Mouse (Mus musculus) regulatory T cell (primary cell): ENCODE data around the gene Tbx21.

Experiments used
- in situ Hi-C: fragments of 300-600 bp; cut with MboI, MseI; formaldehyde crosslinking; loops from one replicate; pipeline ENCODE4 v1.15.1; 2025; ENCODE audit warnings: high pct_unique_total_duplicates

The Tbx21 gene

DNA sequence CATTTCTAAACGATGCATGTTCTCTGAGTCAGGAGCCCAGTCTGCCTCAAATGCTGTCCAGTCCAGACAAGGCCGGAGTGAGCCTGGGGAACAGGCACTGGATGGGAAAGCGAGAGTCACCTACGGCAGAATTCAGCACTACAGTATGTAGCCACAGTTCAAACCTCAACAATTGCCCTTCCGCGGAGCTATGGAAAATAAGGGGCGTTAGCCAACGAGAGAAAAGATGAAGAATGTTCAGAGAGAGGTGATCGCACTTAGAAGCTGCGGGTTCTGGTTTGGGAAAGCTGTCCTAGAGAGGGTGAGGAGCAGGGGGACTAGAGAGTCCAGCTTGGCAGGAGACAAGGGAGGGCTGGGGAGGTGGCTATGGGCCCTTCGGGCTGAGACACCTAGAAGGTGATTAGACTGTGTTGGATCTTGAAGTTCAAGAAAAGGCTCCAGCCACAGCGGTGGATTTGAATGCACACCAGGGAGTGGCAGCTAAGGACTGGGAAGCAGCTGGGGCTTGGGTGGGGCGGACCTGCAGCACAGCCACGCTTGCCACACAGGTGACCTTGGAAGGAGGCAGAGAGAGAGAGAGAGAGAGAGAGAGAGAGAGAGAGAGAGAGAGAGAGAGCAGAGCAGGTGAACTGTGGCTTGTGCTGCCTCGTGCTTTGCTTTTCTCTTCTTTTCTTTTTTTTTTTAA lies 30.2 kb downstream of the Tbx21 start:
- in situ Hi-C loops, result no loop called here

DNA sequence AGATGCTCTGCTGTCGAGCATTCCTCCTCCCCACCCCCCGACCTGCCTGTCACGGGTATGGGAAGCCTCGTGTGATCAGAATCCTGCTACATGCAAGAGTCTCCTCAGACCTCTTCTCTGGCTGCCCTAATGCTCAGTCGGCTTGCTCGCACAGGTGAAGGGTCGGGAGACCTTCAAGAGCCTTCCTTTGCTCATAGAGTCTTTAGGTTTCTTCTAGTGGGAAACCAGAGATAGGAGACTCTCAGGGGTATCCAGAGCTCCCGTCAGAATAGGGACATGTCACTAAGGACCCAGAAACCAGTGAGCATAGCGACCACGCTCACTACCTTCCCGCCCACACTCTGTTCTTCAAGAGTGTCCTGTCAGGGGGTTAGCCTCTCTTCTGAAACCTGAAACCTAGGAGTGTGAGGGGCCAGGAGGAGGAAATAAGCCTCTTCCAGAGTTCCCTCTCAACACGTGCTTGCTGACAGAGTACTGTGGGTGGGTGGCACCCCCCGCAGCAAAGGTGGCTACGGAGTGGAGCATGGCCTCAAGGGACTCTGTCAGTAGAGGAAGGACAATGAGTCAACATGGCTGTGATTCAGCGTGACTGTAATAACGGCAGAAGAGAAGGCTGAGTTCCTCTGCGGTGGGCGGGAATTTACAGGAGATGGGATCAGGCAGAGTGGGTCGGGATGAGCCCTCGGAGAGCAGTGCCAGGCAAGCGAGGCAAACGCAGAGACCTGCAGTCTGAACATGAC lies 31.6 kb downstream of the Tbx21 start:
- in situ Hi-C loops, result no loop called here

DNA sequence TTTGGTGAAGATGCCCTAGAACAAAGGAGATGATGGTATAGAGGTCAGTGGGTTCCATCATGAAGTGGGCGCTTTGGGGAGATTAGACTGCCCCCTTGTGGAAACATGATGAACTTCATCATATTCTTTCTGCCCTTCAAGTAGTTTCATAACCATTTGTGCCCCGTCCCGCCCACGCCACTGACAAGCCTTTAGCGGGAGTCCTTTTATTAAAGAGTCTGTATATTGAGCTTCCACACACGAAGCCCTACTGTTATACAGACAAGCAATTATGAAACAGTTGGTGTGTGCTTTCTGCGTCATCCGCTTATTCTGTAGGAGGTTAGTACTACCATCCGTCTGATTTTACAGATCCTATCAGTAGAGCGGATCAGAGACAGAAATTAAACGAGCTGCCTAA lies 32.2 kb downstream of the Tbx21 start:
- in situ Hi-C loops, result no loop called here

DNA sequence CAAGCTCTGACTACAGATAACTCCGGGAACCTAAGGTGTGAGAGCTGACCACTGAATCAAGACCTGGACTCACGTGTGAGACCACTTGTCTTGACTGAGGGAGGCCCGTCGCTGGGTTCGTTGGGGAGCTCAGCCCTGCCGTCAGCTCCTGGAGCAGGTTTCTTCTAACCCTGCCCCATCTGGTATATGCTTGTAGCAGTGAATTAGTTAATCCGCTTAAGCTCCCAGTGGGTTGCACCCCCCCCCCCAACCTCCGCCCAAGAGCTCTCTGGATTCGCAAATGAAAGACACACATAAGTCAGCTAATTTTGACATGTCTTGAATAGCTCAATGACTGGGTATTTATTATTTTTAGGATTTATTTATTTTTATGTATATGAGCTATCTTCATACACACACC lies 34.8 kb downstream of the Tbx21 start:
- in situ Hi-C loops, result no loop called here

DNA sequence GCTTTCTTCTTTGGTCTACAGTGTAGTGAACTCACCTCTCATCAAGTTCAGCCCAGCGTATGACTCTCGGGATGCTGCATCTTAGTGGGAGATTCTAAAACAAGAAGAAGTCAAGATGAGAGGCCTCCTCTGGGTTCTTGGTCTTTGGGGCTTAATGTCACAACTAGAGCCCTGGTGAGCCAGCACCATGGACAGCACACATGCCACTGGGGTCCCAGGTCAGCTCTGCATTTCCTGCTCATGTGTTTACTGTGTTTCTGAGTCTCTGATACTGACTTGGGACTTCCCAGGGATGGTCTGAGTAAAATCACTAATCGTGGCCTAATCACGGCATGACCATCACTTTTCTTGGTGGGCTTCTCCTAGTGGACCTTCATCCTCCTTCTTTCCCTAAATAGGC lies 36.4 kb downstream of the Tbx21 start:
- in situ Hi-C loops, result no loop called here

DNA sequence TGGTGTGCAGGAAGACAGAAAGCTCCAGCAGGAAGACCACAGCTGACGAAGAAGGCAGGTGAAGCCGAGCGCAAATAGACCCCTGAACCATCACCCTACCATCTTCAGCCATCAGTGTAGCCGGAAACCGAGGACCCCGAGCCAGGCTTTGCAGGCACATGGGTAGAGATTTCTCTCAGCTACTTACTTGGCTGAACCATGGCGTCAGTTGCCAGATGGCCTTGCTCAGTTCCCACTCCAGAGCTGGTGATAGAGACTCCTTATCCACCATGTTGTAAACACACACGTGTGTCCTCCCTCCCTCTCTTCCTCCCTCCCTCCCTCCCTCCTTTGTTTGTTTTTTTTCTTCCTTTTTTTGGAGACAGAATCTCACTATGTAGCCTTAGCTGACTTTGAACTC lies 40.9 kb downstream of the Tbx21 start:
- in situ Hi-C loops, result no loop called here

DNA sequence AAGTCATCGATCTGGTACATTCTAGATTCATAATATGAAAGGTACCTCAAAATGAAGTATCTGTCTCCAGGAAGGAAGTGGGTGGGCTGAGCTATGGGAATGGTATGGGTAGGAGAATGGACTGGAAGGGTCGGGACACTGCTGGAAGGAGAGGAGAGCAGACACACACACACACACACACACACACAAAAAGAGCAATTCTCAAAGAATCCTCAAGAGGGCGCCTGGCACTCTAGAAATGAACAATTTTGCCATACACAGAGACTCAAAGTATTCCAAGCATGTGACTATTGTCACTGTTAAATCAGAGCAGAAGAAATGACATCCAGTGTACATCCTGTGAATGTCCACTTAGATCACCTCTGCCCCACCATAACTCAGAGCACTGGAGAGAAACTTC lies 42.6 kb downstream of the Tbx21 start:
- in situ Hi-C loops, result no loop called here

DNA sequence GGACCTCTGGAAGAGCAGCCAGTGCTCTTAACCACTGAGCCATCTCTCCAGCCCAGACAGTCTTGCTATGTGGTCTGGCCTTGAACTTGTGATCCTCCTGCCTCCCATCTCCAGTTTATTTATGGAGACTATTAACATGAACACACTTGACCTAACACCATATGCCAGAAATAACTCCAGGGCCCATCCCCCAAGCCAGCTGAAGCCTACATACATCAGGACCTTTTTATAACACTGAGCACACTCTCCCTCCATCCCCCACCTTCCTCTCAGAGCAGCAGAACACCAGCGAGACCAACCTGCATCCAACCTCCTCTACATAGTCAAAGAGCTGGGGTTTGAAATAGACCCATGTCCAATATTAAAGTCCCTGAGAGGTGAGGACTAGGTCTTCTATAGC lies 44.0 kb downstream of the Tbx21 start:
- in situ Hi-C loops, result no loop called here

DNA sequence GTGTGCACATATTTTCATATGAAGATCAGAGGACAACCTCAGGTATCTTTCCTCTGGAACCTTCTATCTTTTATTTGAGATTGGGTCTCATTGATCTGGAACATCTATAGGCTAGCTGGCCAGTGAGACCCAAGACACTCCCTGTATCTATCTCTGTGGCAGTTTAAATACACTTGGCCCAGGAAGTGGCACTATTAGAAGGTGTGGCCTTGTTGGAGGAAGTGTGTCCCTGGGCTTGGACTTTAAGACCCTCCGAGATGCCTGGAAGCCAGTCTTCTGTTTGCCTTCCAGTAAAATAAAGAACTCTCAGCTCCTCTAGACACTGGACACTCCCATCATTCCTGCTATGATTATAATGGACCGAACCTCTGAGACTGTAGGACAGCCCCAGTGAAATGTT lies 45.4 kb downstream of the Tbx21 start:
- in situ Hi-C loops, result no loop called here

DNA sequence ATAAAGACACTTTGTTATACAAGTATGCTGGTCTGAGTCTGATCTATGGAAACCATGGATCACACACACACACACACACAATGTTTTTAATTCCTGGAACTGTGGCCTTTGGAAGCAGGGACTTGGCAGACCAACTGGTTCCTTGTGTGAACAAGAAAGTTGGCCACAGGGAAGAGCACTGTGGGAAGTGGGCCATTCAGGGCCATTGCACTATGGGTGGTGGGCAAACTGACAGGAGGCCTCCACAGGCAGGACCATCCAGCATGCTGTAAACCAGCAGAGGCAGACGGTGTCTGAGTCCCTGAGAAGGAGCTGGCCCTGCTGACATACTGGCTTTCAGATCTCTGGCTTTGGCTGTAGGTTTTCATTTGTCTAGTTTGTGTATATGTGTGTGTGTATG lies 45.8 kb downstream of the Tbx21 start:
- in situ Hi-C loops, result no loop called here

DNA sequence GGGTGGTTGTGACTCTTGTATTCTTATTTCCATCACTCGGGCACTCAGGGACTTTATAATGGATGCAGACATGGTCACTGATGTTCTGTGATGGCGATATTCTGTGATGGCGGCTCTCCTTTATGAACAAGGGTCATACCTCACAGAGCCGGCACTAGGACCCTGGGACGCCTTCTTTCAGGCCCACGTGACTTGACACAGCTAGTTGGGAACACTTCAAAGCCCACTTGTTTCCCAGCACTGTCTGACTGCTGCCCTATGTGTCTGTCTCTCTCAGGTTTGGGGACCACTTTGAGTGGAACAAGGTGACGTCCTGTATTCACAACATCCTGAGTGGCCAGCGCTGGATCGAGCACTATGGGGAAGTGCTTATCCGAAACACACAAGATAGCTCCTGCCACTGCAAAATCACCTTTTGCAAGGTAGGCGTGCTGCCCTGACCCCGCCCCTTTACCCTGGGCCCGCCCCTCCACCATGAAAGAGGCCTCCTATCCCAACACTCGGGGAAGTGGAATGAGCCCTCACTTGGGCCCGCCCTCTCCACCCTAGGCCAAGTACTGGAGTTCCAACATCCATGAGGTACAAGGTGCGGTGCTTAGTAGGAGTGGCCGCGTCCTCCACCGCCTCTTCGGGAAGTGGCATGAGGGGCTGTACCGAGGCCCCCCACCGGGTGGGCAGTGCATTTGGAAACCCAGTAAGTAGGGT lies 48.3 kb downstream of the Tbx21 start:
- in situ Hi-C loops, result no loop called here

DNA sequence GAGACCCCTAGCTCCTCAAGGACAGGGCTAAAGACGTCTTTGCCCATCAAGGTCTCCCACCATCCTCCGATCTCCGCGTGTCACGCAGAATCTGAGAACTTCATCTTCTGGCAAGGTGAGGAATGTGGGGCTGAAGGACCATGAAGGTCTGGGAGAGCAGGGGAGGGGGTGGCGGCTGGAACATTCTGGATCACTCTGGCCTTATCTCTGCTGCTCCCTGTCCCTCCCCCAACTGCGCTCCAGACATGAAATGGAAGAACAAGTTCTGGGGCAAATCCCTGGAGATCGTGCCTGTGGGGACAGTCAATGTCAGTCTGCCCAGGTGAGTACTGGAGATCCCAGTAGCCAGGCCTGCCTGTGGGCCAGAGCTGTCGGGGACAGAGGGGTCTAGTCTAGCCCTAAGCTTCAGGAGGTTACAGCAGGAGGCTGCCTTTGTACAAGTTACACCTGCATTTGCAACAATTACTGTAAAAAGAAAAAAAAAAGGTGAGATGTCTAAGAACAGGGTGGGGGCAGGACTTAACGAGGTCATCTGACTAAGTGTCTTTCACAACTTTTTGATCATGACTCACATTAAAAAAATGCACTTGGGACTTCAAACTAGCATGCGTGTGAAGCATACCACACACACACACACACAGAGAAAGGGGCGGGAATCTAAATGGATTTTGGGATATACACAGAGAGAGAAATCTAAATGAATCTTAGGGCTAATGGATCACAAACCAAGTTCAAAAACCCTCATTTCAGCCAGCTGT lies 49.4 kb downstream of the Tbx21 start:
- in situ Hi-C loops, result no loop called here

DNA sequence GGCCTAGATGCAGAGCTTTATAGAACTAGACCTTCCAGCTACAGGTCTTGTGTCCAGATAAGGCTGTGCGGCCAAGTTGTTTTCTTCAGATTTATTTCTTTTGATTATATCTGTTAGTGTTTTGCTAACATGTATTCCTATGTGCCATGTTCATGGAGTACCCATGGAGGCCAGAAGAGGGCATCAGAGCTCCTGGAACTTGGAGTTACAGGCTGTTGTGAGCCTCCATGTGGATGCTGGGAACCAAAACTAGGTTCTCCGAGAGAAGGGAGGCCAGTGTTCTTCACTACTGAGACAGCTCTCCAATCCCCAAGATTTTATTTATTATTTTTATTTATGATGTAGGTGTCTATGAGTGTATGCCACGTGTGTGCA lies 51.2 kb downstream of the Tbx21 start:
- in situ Hi-C loops, result no loop called here

DNA sequence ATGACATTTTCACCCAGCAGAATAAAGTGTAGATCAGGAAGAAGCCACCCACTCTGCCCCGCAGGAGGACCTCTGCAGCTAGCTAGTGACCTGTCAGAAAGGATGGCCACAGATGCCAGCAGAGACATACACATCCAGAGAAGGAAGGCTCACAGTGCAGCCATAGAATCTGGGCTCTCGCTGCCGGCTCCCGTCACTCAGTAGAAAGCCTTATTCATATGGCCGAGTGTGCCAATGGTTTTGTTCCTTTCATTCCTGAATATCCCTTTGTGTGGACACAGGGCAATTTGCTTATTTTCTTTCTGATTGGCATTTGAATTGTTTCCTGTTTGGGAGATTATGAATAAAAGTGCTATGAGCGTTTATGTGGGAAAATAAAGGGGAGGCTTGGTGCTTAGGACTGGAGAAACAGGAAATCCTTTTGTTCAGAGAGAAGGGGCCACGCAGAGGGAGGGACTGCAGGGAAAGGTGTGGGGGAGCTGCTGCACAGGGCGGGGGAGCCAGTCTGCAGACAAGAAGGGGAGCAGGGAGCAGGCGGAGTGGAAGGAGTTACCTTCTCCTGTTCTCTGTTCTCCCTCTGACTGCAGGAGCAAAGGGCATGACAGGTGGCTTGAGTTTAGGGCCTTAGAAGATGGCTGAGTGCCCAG lies 51.7 kb downstream of the Tbx21 start:
- in situ Hi-C loops, result no loop called here

DNA sequence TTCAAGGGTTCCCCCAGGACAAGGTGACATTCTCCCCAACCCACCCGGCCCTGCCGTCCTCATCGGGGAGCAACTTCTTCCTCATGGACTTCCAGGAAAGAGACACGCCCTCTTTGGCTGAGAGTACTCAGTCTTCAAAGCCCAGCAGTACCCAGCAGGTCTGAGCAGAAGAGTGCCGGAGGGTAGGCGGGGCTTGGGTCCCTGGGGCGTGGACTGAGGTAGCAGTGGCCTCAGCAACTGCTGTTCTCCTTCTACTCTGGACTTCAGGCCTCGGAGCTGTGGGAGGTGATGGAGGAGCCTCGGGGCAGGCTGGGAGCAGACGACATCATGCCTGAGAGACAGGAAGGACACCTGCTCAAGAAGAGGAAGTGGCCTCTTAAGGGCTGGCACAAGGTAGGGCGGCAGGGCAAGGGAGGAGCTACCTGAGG lies 62.9 kb downstream of the Tbx21 start:
- in situ Hi-C loops, result no loop called here

DNA sequence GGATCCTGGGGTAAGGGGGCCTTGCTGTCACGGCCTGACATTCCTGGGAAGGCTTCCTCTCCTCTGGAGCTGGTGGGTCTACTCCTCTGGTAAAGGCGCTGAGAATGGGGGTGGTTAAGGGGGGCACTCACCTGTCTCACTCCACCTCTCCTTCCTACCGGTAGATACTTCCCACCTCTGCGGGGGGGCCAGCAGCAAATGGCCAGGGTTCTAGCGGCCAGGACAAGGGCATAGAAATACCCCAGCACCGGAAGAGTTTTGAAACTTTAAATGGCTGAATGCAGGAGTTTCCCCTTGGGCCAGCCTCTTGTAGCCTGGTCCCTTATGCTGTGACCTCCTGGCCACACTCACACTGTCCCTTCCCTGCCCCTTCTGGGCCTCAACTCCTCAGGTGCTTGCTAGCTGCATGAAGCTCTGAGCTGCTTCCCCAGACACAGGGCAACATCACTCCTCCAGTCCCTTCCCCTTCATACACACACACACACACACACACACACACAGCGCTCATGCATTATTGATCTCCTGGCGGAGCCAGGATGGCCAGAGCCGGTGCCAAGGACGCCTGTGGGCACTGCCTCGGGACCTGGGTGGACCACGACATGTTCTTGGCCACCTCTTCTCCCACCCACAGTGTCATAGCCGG lies 64.1 kb downstream of the Tbx21 start:
- in situ Hi-C loops, result no loop called here

DNA sequence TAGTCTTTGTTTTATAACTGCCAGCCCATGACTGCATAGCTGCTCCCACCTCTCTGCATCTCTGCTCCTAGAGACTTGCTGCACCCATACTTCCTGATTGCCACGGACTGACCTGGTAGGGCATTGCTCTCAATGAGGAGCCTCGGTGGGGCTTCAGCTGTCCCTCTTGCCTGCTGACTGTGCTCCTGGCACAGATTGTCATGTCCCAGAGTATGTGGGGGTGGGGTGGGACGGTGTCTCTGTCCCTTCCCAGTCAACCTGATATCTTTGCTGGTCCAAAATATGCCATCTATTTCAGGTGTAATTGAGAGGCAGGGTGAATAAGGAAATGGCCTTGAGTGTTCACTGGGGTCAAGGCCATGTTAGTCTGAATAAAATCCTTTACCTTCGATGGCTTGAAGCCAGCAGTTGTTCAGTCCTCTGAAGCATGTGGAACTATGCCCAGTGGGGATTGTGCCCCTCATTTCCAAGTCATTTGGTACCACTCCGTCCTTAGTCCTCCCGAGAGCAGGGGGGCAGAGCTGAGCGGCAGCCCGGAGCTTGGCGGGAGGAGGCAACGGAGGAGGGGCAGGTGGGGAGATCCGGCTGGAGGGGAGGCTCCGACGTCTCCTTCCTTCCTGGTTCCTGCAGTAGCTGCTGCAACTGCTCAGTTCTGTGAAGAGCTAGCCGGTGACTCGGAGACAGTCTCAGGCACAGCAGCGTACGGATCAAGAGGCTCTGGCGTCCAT lies 64.8 kb downstream of the Tbx21 start, which contains the start of gene Osbpl7:
Osbpl7 (plus strand) TSS at position 413 of the 728 bp plus-strand sequence.
- in situ Hi-C loops, result no loop called here

DNA sequence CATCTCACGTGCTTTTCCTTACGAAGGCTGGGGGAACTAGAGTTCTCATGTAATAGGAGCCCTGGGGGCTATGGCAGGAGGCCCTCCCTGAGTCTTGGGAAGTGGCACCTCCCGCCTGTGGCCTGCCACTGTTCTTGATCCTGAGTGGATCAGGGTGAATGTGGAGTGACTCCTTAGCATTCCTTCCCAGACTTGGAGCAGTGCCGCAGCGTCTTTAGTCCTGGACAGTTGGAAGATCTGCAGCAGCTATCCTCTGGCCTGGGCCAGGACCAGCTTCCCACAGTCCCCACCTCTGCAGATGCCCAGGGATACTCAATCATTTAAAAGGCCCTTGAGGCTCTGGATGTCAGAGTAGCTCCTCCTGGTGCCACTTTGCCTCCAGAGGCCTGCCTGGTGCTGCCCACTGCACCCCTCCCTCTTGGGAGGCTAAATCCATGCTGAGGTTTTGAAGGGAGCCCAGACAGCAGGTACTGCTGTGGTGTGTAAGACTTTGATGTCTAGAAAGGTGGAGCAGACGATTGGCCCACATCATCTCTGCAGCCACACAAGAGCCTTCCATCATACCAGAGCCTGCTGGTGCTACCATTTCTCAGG lies 65.5 kb downstream of the Tbx21 start:
- in situ Hi-C loops, result no loop called here

DNA sequence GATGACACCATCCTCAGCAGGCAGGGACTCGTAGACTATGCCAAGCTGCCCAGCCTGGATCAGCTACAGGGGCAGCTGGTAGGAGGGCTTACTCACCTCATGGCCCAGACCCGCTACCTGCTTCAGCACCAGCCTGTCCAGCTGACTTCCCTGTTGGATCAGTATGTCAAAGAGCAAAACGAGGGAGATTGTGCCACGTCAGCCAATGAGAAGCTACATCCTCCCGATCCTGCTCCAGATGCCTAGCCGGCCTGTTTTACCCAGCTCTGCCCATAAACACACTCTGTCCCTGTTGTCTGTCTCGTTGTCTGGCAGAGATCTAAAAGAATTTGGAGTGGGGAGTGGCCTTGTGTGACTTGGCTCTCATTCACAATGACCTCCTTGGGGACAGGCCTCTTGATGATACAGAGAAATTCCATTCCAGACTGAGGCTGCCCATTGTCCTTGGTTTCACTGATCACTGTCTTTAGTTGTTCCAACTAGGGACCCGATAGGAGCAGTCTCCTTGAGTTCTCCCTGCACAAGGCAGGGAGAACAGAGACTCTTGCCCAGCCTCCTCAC lies 67.0 kb downstream of the Tbx21 start:
- in situ Hi-C loops, result no loop called here
